Mouse (Mus musculus): ENCODE data around the gene Gcgr.

DNA sequence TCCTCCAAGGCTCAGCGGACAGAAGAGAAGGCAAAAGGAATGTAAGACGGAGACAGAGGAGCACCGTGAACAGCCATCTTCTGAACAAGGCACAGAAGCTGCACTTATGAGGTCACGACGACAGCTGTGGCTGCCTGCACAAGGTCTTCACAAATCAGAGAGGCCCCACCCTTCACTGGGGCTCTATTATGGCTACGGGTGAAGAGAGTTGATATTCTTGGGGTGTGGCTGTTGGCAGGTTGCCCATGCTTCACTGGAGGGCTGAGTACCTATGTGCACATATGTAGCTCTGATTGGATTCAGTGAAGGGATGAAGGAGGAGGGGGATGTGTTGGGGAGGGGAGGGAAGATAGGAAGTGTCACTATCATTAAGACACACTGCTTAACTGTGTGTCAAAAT is 11.9 kb upstream of the Gcgr start:
- TF ChIP-seq MYOD1 (IDR thresholded peaks at IDR 0.05; ENCODE audit: control insufficient read depth, insufficient read length, low read depth) (no peak), CTCF (IDR thresholded peaks at IDR 0.05; ENCODE audit: control insufficient read depth, insufficient read depth, insufficient read length) (no peak), MYOG (IDR thresholded peaks at IDR 0.05; ENCODE audit: control insufficient read depth, extremely low read depth, insufficient read length) (no peak), USF1 (IDR thresholded peaks at IDR 0.05; ENCODE audit: low read depth) (no peak), MAX (IDR thresholded peaks at IDR 0.05) (no peak), CEBPB (IDR thresholded peaks at IDR 0.05; ENCODE audit: low read depth) (no peak)
